In the genomic region with DNA sequence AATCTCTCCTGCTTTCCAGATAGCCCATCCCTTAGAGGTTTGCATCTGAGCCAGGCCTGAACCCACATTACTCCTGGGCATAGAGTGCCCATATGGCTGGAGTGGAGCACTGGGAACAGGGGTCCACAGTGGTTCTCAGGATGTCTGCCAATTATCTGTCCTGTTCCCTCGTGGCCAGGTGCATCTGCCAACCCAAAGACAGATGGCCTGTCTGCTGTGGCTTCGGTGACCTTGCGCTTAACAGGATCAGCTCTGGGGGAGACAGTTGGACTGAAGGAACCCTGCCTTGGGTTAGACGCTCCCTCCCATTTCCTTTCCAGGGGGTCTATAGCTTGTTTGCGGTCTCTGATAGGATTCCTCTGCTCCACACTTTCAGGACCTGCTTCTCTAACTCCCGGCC, we compare ENCODE assay signal across 21 mouse cellular contexts. TPM values are rescaled to one million over a fixed set of nuclear protein-coding genes. Genes with fewer than 3 reads are reported as not detected.
DNase-seq lines count a peak whose midpoint lies in the region; ATAC-seq lines count a peak whose summit lies in the region.
"Had no signal": no experiment of that assay in that cellular context is flagged by ENCODE, and none has a peak within 500 bp of the region (broad histone marks: within the 10 kb centered on the region; RNA-seq: fewer than 3 reads in every experiment).

No protein-coding gene starts in this region.

- H3K9ac ChIP-seq in hindbrain, embryonic 11.5 days (ENCODE audit: low read depth, low read length) = no peak overlapping the region
- H3K9ac ChIP-seq in hindbrain, embryonic 12.5 days = no peak overlapping the region
- no peak overlapping the region for H3K9ac ChIP-seq in neural tube, embryonic 11.5 days (ENCODE audit: low read length)
- no peak overlapping the region for H3K9ac ChIP-seq in neural tube, embryonic 15.5 days (replicated peaks)
- no peak overlapping the region for H3K9ac ChIP-seq in hindbrain, embryonic 16.5 days (ENCODE audit: low read depth, low read length)
- H3K9ac ChIP-seq: forebrain, embryonic 12.5 days; neural tube, embryonic 12.5 days had no signal

- no peak for DNase-seq in hindbrain, embryonic 11.5 days (ENCODE audit: low spot score)
- peak; percentile 8 for DNase-seq in neural tube, embryonic 11.5 days (ENCODE audit: low spot score)
- DNase-seq in cerebellum, adult 8-10 months = peak; percentile 49
- no peak for DNase-seq in testis, postnatal 14 days (ENCODE audit: low spot score)
- DNase-seq in urinary bladder, adult 2 months (ENCODE audit: low spot score) = no peak
- DNase-seq: adrenal gland, postnatal 14 days; gastrocnemius, postnatal 10 days; heart, adult 2 months; kidney, adult 11 months; liver; right cerebral cortex, postnatal 14 days; thymus, adult 18-20 months had no signal

- H3K9me3 ChIP-seq in hindbrain, embryonic 11.5 days (ENCODE audit: control insufficient read depth, low read length) = no peaks in the 10 kb centered on the region
- H3K9me3 ChIP-seq in hindbrain, embryonic 12.5 days (replicated peaks) = no peaks in the 10 kb centered on the region
- no peaks in the 10 kb centered on the region for H3K9me3 ChIP-seq in neural tube, embryonic 11.5 days (ENCODE audit: control insufficient read depth, low read length)
- no peaks in the 10 kb centered on the region for H3K9me3 ChIP-seq in neural tube, embryonic 15.5 days (replicated peaks)
- H3K9me3 ChIP-seq in hindbrain, embryonic 16.5 days (ENCODE audit: control insufficient read depth, low read length) = no peaks in the 10 kb centered on the region
- H3K9me3 ChIP-seq: embryonic facial prominence, embryonic 10.5 days; forebrain, embryonic 12.5 days; neural tube, embryonic 12.5 days had no signal

- H3K27me3 ChIP-seq in hindbrain, embryonic 11.5 days (ENCODE audit: control insufficient read depth, insufficient read depth, low read length) = no peaks in the 10 kb centered on the region
- no peaks in the 10 kb centered on the region for H3K27me3 ChIP-seq in hindbrain, embryonic 12.5 days
- H3K27me3 ChIP-seq in neural tube, embryonic 11.5 days (ENCODE audit: control insufficient read depth, insufficient read depth, low read length) = no peaks in the 10 kb centered on the region
- H3K27me3 ChIP-seq in neural tube, embryonic 15.5 days (replicated peaks) = no peaks in the 10 kb centered on the region
- no peaks in the 10 kb centered on the region for H3K27me3 ChIP-seq in hindbrain, embryonic 16.5 days (replicated peaks; ENCODE audit: control insufficient read depth, insufficient read depth, low read length)
- H3K27me3 ChIP-seq: CH12.LX; forebrain, embryonic 12.5 days; neural tube, embryonic 12.5 days had no signal

- H3K36me3 ChIP-seq in hindbrain, embryonic 11.5 days (ENCODE audit: control insufficient read depth, insufficient read depth, low read length) = no peaks in the 10 kb centered on the region
- peaks cover 11% of the 10 kb centered on the region; the same call in 1 of the 2 replicates for H3K36me3 ChIP-seq in hindbrain, embryonic 12.5 days
- H3K36me3 ChIP-seq in neural tube, embryonic 11.5 days (ENCODE audit: control insufficient read depth, insufficient read depth, low read length) = no peaks in the 10 kb centered on the region
- H3K36me3 ChIP-seq in neural tube, embryonic 15.5 days = peaks cover 46% of the 10 kb centered on the region
- peaks cover 12% of the 10 kb centered on the region for H3K36me3 ChIP-seq in hindbrain, embryonic 16.5 days (ENCODE audit: control insufficient read depth, insufficient read depth, low read length)
- H3K36me3 ChIP-seq: embryonic facial prominence, embryonic 10.5 days had no signal

- 0 out of 2 replicates have a peak overlapping the region, but pooled peaks have one; percentile 42 for H3K27ac ChIP-seq in hindbrain, embryonic 11.5 days (ENCODE audit: low read depth, low read length)
- no peak overlapping the region for H3K27ac ChIP-seq in hindbrain, embryonic 12.5 days
- H3K27ac ChIP-seq in neural tube, embryonic 11.5 days (ENCODE audit: low read depth, low read length) = no peak overlapping the region
- H3K27ac ChIP-seq in neural tube, embryonic 15.5 days (replicated peaks) = no peak overlapping the region
- H3K27ac ChIP-seq in hindbrain, embryonic 16.5 days (ENCODE audit: low read depth, low read length) = no peak overlapping the region
- H3K27ac ChIP-seq: embryonic facial prominence, embryonic 10.5 days; forebrain, embryonic 12.5 days; heart, adult 2 months; kidney, postnatal 0 days; neural tube, embryonic 12.5 days had no signal

- H3K4me3 ChIP-seq in hindbrain, embryonic 11.5 days (ENCODE audit: low read depth, low read length) = no peak overlapping the region
- H3K4me3 ChIP-seq in hindbrain, embryonic 12.5 days = no peak overlapping the region
- no peak overlapping the region for H3K4me3 ChIP-seq in neural tube, embryonic 11.5 days (ENCODE audit: low read depth, low read length)
- H3K4me3 ChIP-seq in neural tube, embryonic 15.5 days (replicated peaks) = no peak overlapping the region
- no peak overlapping the region for H3K4me3 ChIP-seq in hindbrain, embryonic 16.5 days (ENCODE audit: low read length)
- H3K4me3 ChIP-seq: embryonic facial prominence, embryonic 10.5 days; forebrain, embryonic 12.5 days; heart, adult 2 months; neural tube, embryonic 12.5 days had no signal

- 79% methylated on average over 6 of the region's 6 CpGs for WGBS in hindbrain, embryonic 11.5 days
- WGBS in hindbrain, embryonic 12.5 days = 77% methylated on average over 6 of the region's 6 CpGs
- WGBS in neural tube, embryonic 11.5 days = 88% methylated on average over 6 of the region's 6 CpGs
- 68% methylated on average over 6 of the region's 6 CpGs for WGBS in neural tube, embryonic 15.5 days
- 65% methylated on average over 6 of the region's 6 CpGs for WGBS in hindbrain, embryonic 16.5 days

- no peak for ATAC-seq in hindbrain, embryonic 11.5 days (ENCODE audit: low FRiP score)
- ATAC-seq in hindbrain, embryonic 12.5 days (ENCODE audit: low FRiP score) = no peak
- ATAC-seq in neural tube, embryonic 11.5 days (ENCODE audit: insufficient read depth, low FRiP score, low TSS enrichment) = no peak
- ATAC-seq in neural tube, embryonic 15.5 days (ENCODE audit: low FRiP score) = no peak
- ATAC-seq in hindbrain, embryonic 16.5 days = peak; percentile 48
- ATAC-seq: lung, postnatal 0 days had no signal

- no peak overlapping the region for H3K4me2 ChIP-seq in hindbrain, embryonic 11.5 days (replicated peaks; ENCODE audit: low read depth, low read length)
- H3K4me2 ChIP-seq in hindbrain, embryonic 12.5 days (replicated peaks) = no peak overlapping the region
- no peak overlapping the region for H3K4me2 ChIP-seq in neural tube, embryonic 11.5 days (ENCODE audit: low read depth)
- H3K4me2 ChIP-seq in neural tube, embryonic 15.5 days = no peak overlapping the region
- H3K4me2 ChIP-seq in hindbrain, embryonic 16.5 days (ENCODE audit: low read length) = no peak overlapping the region
- H3K4me2 ChIP-seq: forebrain, embryonic 12.5 days; neural tube, embryonic 12.5 days had no signal

- H3K4me1 ChIP-seq in hindbrain, embryonic 11.5 days (replicated peaks; ENCODE audit: control insufficient read depth, insufficient read depth, low read length) = peaks cover 10% of the 10 kb centered on the region
- peaks cover 20% of the 10 kb centered on the region for H3K4me1 ChIP-seq in hindbrain, embryonic 12.5 days
- H3K4me1 ChIP-seq in neural tube, embryonic 11.5 days (ENCODE audit: control insufficient read depth, insufficient read depth, low read length) = peaks cover 14% of the 10 kb centered on the region
- peaks cover 16% of the 10 kb centered on the region for H3K4me1 ChIP-seq in neural tube, embryonic 15.5 days
- H3K4me1 ChIP-seq in hindbrain, embryonic 16.5 days (ENCODE audit: control insufficient read depth, insufficient read depth, low read depth, low read length) = peaks cover 10% of the 10 kb centered on the region

RNA-seq across cellular contexts. Expression of gene Cspg5, which starts 15.1 kb away (rescaled TPM):
- 12.6 and 15.0 TPM in 2 replicates for polyA plus RNA-seq in hindbrain, embryonic 11.5 days (2014; fragmentation: Nextera tagmentation; extraction: Ambion mirVana)
- polyA plus RNA-seq in hindbrain, embryonic 12.5 days (2016; fragmentation: Nextera tagmentation; extraction: Ambion mirVana) = 27.3 and 27.7 TPM in 2 replicates
- 19.6 and 21.3 TPM in 2 replicates for polyA plus RNA-seq in neural tube, embryonic 11.5 days (2014; fragmentation: Nextera tagmentation; extraction: Ambion mirVana)
- polyA plus RNA-seq in neural tube, embryonic 15.5 days (2015; fragmentation: Nextera tagmentation; extraction: Ambion mirVana) = 145 and 180 TPM in 2 replicates
- polyA plus RNA-seq in hindbrain, embryonic 16.5 days (2015; fragmentation: Nextera tagmentation; extraction: Ambion mirVana) = 207 and 212 TPM in 2 replicates
- 28.4 and 36.8 TPM in 2 replicates for polyA plus RNA-seq in urinary bladder, adult 2 months (2012; rRNA removed)

RNA-seq across cellular contexts. Expression of gene Elp6, which starts 46.3 kb away (rescaled TPM):
- 35.1 and 41.9 TPM in 2 replicates for polyA plus RNA-seq in hindbrain, embryonic 11.5 days (2014; fragmentation: Nextera tagmentation; extraction: Ambion mirVana)
- polyA plus RNA-seq in hindbrain, embryonic 12.5 days (2016; fragmentation: Nextera tagmentation; extraction: Ambion mirVana) = 31.5 and 32.2 TPM in 2 replicates
- 39.0 and 43.2 TPM in 2 replicates for polyA plus RNA-seq in neural tube, embryonic 11.5 days (2014; fragmentation: Nextera tagmentation; extraction: Ambion mirVana)
- polyA plus RNA-seq in neural tube, embryonic 15.5 days (2015; fragmentation: Nextera tagmentation; extraction: Ambion mirVana) = 38.0 and 41.0 TPM in 2 replicates
- polyA plus RNA-seq in hindbrain, embryonic 16.5 days (2015; fragmentation: Nextera tagmentation; extraction: Ambion mirVana) = 39.0 and 40.2 TPM in 2 replicates
- polyA plus RNA-seq in urinary bladder, adult 2 months (2012; rRNA removed) = 11.1 and 12.2 TPM in 2 replicates

Comparison
In these comparisons a context has a peak if more than half of its experiments do, and no peak if none do; other contexts are left out.
1. DNase-seq: peak in neural tube, embryonic 11.5 days (single experiment) and cerebellum, adult 8-10 months (single experiment); none in hindbrain, embryonic 11.5 days (single experiment), testis, postnatal 14 days (single experiment) and urinary bladder, adult 2 months (single experiment).